Mouse (Mus musculus): ENCODE results near the gene Srarp.

The Srarp gene

DNA sequence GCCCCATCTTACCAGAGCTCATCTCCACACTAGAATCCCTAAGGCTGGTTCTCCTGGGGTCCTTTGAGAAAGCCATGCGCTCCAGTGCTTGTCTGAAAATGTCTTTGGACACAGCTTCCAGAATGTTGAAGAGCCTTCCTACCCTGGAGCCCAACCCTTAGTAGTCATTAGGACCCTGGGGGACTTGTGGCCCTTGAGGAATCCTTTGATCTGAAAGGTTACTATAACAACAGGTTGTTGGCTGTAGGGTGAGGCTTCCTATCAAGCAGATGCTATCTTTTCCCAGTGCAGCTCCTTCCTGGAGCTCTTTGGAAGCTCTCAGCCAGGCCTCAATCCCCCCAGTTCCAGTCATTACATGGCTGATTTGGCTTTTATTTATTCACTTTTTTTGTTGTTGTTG, at the start of gene Srarp:
TSS of gene Srarp (minus strand) at position 132 of the 400 bp plus-strand sequence.
- DNase-seq = no peak

DNA sequence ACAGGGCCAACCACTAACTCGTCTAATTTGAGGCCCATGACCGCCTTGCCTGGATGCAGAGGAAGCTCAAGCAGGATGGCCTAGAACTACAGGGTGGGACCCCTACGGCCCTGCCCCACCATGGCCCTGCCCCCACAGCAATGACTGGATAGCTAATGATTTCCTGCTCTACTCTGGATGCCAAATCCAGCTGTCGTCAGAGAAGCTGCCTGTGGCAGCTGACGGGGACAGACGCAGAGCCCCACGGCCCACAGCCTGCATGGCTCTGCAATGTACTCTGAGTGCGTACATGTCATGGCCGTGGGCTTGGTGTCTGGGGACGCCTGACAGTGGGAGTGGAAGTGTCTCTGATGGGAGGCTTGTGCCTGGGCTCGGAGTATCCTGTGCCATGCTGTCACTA, 48.2 kb upstream of the Srarp start:
- DNase-seq = no peak

- peak; percentile 61 to 68 for DNase-seq
These were observed 43.5 kb upstream of the Srarp start for GRCm38 (mm10) chr4:141479411-141479810.

DNA sequence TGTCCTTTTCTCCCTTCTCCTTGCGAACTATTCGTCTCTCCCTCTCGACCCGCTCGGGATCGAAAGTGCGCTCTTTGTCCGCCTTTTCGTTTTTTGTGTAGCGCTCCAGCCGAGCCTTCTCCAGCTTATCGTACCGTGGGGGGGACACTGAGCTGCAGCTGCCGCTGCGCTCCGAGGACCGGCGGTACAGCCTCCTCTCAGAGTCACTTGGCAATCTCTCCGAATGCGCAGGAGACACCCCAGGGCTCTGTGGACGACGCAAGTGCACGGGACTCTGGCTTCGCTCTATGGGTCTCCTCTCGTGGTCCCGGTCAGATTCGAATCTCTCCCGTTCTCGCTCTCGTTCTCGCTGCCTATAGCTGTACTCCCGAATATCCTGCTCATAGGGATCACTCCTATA, 42.9 kb upstream of the Srarp start:
- peak in 1 of 2 experiments; percentile 57 for DNase-seq

- DNase-seq = peak; percentile 65 to 66
These were observed 42.3 kb upstream of the Srarp start for GRCm38 (mm10) chr4:141478225-141478624.

DNA sequence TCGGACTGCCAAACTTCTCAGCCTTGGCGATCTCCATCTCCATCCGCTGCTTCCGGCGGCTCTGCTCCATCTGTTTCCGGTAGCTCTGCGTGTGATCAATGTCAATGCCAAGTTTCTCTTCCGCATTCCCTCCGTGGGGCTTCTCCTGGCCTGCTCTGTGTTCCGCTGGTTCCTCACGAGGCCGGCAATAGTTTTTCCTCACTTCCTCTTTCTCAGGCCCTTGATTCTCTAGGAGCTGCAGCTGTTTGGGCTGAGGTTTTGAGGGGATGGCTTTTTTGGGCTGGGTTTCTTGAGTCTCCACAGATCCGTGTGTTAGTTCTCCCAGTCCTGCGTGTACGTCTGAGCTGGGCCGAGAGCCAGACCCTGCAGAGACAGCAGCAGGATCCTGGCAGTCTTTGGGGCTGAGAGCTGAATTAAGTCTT, 41.8 kb upstream of the Srarp start:
- peak; percentile 87 to 92 for DNase-seq

DNA sequence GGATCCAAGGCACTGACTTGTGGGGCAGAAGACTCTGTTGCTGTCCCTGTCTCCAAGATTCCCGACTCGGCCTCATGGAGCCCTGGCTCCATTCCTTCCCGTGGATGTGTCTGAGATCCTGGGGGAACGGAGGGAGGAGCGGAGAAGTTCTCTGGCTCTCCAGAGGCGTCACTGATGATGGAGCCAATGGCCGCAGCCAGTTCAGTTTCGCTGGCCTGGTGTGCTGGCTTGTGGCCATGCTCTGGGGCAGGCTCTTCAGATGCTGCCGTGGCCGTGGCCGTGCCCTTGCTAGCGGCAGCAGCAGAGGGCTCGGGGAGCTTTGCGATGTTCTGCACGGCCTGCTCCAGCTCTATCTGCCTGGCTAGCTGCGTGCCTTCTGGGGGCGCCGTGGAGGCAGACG, 38.5 kb upstream of the Srarp start:
- no peak for DNase-seq

DNA sequence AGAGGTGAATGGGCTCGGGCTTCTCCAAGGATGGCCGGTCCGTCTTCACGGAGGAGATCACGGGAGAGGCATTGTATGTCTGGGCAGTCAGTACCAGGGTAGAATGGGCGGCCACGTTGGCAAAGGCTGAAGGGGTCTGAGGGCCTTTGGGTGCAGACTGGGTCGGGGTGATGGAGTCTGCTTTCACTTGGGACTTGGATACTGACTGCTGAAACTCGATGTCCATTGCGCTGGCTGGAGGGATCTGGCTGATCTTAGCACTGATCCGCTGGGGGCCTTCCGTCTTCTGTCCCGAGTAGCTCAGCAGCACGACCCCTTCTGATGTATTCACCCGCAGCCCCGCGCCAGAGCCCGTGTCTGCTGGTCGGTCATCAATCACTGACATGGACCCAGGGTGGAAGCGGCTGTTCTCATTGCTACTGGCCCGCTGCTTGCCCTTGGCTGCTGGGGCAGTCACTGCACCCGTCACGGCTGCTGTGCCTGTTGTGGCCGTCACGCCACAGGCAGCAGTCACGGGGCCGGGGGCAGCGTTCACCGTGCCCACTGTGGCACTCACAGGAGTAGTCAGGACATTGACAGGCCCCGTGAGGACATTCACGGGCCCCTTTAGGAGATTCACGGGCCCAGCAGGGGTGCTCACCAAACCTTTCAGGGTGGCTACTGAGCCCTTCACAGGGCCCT, 36.9 kb upstream of the Srarp start:
- DNase-seq = no peak

DNA sequence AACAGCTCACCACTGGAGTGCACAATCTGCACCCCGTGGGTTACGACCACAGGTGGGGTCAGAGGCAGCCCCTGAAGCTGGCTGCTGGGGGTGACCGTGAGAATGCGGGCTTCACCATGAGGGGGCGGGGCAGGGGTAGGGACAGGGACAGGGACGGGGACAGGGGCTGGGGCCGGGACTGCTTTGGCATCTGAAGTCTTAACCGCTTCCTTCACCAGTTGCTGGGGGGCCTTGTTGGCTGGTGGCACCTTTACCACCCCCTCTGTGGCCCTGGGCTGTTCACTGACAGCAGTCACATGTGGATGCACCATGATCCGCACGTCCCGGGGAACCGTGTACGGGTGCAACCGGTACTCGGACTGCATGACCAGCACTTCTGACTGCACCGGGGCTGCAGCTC, 35.6 kb upstream of the Srarp start:
- DNase-seq = no peak

- no peak for DNase-seq
These were observed 33.4 kb upstream of the Srarp start for GRCm38 (mm10) chr4:141469343-141469742.

- peak; percentile 76 for DNase-seq
These were observed 32.7 kb upstream of the Srarp start for GRCm38 (mm10) chr4:141468576-141468975.

GRCm38 (mm10) chr4:141467581-141467927, 31.6 kb upstream of the Srarp start:
- DNase-seq = no peak

DNA sequence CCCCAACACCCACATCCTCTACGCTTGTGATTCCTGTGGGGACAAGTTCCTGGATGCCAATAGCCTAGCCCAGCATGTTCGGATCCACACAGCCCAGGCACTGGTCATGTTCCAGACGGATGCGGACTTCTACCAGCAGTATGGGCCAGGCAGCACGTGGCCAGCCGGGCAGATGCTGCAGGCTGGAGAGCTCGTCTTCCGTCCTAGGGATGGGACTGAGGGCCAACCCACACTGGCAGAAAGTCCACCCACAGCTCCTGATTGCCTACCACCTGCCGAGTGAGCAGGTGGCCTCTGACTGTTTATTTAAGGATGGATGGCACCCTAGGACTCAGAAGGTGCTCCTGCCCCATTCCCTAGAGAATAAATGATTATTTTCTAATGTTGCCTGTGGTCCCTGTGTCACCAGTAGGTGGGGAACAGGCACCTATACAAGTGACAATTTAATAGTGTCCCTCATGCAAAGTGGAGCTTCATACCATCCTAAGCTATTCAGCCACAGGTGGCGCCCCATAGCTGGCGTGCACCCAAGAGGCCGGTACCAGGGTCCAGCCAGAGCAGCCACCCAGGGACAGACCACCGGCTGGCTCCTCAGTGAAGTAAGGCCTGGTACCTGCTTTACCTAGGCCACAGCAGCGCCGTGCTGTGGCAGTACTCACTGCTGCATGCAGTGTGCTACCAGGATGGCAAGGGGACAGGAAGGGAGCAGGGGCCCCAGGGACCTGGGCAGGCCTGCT, 31.1 kb upstream of the Srarp start:
- no peak for DNase-seq

GRCm38 (mm10) chr4:141466289-141466795, 30.4 kb upstream of the Srarp start:
- DNase-seq = no peak

GRCm38 (mm10) chr4:141465512-141466288, 29.8 kb upstream of the Srarp start:
- no peak for DNase-seq

- DNase-seq = no peak
These were observed 28.8 kb upstream of the Srarp start for GRCm38 (mm10) chr4:141464722-141465121.

GRCm38 (mm10) chr4:141463472-141463871, 27.6 kb upstream of the Srarp start:
- no peak for DNase-seq

DNA sequence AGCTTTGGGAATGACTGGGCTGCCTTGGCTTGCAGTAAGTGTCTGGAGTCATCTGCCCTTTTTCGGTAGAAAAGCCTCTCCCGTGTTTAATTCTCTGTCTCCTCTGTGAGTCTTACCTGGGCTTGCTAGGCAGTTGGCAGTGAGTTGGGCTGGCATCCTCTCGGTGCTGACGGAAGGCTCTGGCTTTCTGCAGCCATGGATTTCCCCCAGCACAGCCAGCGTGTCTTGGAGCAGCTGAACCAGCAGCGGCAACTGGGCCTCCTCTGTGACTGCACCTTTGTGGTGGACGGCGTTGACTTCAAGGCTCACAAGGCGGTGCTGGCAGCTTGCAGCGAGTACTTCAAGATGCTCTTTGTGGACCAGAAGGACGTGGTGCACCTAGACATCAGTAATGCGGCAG, 25.7 kb upstream of the Srarp start:
- DNase-seq = no peak

DNA sequence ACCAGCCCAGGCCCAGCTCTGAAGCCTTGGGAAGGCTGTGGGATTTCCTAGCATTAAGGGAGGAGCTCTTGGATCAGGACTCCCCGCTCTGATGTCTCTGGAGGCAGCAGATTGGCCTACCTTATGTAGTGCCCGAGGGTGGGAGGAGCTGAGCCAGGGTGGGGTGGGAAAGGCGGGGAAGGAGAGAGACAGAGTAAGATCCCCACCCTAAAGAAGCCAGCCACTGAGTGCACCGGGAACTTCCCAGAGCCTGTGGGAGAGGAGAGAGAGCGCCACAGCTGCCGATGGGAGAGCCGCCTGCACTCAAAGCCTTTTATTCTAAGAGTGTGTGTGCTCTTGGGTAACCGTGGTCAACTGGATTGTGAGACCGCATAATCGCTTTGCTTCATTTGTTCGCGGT, 25.2 kb upstream of the Srarp start:
- no peak for DNase-seq

DNA sequence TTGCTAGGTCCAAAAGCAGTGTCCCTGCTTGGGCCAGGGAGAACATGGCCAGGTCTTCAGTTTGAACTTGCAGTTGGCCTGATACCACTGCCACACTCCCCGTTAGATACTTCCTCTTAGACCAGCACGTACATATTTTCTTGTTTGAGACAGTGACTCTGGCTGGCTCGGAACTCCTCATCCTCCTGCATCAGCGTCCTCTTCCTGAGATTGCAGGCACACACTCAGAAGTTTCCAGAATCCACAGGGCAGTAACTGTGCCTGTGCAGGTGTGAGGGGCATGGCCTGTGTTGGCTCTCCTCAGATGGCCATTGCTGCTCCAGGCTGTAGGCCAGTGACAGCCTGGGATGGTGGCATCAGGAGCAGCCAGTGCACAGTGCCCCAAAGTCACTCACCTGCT, 24.6 kb upstream of the Srarp start:
- DNase-seq = no peak

DNA sequence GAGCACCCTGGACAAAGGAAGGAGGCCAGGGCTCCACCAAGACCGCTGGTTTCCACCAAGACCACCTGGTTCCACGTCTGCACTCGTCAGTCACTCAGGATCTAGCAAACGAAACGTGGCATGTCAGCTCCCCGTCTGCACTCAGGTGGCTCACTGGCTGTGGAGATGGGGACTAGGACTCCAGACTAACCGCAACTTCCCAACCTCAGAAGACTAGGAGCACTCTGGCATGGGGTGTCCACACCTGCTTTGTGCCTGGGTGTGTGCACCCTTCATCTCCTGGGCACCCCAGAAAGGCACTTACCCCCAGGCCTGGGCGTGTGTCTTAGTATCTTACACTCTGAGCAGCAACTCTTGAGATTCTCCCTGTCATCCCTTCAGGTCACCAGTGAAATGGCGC, 23.9 kb upstream of the Srarp start:
- no peak for DNase-seq

GRCm38 (mm10) chr4:141458888-141459287, 23.0 kb upstream of the Srarp start:
- no peak for DNase-seq

GRCm38 (mm10) chr4:141458236-141458635, 22.3 kb upstream of the Srarp start:
- no peak for DNase-seq
